Mouse (Mus musculus): ENCODE measurements around the gene Numb.

Gene Numb

GRCm38 (mm10) chr12:83850334-83850733, 71.4 kb downstream of the Numb start:
- no peak for DNase-seq

DNA sequence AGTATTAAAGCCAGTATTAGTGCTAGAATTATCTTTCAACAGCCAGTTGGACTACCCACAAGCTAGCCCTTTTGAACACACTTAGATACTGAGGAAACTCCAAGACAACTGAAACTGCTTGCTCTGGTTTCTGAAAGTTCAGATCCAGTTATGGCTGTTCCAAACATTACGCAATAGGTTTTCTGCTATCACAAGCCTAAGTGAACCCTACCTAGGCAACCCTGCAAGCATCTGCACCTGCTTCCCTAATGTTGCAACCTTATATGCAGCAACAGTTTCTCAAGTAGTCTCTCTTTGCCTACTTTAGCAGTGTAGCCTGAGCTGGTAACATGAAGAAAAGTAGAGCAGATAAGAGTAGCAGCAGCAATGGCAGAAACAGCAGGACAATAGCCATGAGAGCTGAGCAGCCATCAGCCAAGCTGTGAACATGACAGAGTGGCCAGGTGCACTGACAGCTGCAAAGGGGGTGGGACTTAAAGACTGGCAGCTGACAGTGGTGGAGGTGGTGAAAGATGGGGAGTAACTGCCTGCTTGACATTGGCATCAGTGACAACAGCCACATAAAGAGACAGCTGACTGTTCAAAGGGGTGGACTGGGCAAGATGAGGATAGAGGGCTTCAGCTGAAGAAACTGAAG, 73.0 kb downstream of the Numb start:
- no peak for DNase-seq

GRCm38 (mm10) chr12:83847877-83848276, 73.9 kb downstream of the Numb start:
- DNase-seq, result no peak

DNA sequence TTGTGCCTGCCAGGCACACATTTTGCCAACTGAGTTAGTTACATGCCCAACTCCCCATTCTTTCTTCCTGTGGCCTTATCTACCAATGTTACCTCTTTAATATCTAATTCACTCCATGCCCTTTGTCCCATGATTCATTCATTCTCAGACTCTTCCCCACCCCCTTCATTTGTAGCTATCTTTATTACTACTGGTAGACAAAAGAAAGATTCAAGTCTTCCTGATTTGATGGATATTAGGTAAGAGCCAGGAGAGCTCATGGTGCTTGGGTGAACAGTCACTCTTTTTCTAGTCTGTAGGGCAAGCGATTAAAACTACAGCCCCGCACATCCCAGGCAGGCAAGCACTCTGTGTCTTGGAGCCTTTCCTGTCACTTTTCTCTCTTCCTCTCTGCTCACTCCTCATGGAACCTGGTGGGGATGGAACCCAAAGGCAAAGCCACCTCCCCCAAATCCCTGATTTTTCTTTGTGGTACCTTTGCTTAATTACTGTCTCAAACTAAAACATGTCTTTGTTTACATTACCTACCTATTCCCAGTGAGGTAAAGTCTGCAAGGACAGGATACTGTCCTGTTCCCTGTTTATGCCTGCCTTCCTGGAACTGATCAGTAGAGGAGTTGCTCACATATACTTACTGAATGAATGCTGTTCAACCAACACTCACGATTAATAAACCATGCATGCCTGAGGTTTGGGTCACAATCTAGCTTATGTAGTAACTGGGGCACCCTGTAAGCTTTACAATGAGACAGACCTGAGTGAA, 78.9 kb downstream of the Numb start:
- no peak for DNase-seq

DNA sequence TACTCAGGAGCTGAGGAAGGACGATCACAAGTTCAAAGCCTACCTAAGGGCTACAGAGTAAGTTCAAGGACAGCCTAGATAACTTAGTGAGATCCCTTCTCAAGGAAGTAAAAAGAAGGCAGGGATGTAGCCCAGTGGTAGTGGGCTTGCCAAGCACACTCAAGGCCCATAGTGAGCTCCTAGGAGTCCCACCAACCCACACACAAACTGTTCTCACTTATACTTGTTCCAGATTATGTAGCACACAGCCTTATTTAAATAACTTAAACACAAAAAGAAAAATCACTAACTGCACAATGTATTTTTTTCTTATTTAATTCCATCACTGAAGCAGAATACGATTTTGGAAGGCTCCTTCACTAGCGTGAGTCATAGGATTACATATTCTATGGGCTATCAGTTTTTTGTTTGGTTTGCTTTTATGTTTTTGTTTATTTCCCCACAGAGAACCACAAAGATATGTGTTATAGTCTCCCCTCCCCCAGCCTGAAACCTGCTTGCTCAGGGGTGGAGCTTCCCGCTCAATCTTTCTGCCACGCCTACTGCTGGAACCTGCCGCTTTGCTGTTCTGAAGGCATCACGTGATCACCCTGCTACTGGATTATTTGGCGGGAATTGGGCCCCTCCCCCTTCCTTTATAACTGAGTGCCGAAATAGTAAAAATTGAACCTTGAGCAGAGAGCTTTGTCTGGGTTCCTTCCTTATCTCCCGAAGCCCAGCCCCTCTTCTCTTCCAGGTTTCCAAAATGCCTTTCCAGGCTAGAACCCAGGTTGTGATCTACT, 80.1 kb downstream of the Numb start:
- DNase-seq, result no peak

DNA sequence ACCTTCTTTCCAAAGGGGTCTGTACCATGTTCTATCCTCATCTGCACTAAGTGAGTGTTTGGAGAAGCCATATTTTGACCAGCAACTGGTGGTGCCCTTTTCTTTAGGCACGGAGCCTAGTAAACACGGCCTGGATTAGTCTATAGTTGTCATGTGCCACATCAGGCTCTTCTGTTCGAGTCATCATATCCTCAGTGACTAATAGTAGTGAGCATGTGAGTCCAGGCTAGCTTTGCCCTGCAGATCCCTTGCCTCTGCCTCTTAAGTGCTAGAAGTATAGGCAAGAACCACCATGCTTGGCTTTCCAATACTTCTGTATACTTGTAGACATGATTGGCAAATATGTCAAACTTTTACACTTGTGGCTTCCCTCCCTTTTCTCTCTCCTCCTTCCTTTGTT, 87.8 kb downstream of the Numb start:
- DNase-seq, result no peak

DNA sequence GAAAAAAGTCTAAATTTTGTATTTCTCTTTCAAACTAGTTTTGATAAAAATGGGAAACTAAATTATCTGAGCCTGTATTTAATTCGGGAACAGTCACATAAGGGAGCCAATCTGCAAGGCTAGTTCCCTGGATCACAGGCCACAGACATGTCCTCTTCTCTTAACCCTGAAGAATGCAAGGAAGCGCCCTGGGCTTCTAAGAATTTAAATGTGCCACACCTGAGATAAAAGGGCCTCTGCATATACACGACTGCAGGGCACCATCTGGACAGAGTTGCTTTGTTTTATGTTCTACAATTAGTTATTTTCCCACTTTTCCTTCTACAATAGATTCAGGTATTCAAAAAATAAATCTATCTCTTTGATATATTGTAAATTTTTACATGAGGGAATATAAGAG, 91.3 kb downstream of the Numb start:
- no peak for DNase-seq

GRCm38 (mm10) chr12:83816616-83817015, 105.1 kb downstream of the Numb start:
- no peak for DNase-seq

GRCm38 (mm10) chr12:83811901-83812300, 109.8 kb downstream of the Numb start:
- DNase-seq, result no peak

DNA sequence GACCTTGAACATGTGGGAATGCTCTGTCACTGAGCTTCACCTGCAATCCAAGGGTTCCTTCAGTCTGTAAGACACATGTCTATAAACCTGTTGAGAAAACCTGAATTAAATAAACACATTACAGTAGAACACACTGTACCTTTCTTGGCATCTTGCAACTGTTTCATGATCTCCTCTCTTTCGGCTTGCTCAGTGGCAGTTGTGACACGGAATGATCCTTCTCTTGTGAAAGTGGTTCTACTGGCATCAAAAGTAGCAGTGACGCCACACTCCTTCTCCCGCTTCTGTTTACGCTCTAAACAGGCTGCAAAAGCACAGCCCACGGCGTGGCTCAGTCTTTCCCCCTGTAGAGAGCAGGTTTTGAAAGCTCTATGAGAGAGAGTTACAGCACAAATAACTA, 118.1 kb downstream of the Numb start:
- DNase-seq, result no peak

DNA sequence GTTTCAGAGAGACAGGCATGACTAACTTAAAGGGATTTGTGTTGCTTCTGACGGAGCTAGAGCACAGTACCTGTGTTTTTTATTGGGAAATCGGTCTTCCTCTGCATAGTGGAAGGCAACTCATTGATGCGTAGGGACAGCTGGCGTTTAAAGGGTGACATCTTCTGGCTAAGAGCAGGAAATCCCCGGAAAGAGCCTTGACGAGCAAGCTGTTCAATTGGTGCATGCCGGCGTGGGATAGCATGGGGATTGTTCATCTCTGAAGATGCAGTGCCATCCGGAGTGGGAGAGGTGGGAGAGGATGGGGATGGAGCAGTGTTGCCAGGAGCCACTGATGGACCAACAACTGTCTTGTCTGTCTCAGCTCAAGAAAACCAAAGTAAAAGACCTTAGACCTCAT, 120.8 kb downstream of the Numb start:
- DNase-seq, result no peak

GRCm38 (mm10) chr12:83798313-83798712, 123.4 kb downstream of the Numb start:
- no peak for DNase-seq

GRCm38 (mm10) chr12:83795586-83795985, 126.1 kb downstream of the Numb start:
- DNase-seq, result no peak

DNA sequence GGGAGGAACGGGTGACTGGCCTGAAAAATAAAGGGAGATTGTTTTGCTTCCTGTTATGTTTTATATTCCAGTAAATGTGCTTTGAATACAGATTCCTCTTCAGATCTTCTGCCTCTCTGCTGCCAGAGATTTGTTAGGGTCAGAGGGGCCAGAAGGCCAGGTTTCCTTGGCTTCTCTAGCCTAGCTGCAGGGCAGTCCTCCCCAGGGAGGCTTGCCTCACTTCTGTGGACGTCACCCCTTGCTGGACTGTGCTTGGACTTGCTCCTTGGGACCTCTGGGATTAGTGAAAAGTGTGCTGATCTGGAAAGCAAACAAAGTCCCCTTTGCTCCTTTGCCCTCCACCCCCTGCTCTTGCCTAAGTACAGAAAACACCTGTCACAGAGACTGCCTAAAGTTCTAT, 126.7 kb downstream of the Numb start:
- peak; percentile 62 for DNase-seq

GRCm38 (mm10) chr12:83792706-83793410, 128.9 kb downstream of the Numb start:
- peak; percentile 28 for DNase-seq

DNA sequence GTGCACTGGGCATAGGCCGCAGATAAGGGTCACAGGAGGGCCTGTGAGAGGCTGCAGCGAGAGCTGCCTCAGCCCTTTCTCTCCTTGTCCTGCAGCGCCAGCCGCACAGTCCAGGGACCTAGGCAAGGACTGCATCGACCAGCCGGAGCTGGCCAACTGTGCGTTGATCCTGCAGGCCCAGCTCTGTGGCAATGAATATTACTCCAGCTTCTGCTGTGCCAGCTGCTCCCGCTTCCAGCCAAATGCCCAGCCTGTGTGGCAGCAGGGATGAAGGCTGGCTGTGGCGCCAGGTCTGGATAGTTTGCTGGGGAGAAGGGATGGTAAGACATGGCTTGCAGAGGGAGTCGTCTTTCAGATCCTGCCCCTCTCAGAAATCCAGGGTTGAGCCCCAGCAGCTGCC, 130.0 kb downstream of the Numb start:
- no peak for DNase-seq

- DNase-seq, result no peak
Measured at GRCm38 (mm10) chr12:83790749-83791148, 131.0 kb downstream of the Numb start.

- DNase-seq, result no peak
Measured at GRCm38 (mm10) chr12:83789781-83790140, 132.0 kb downstream of the Numb start.

- DNase-seq, result no peak
Measured at GRCm38 (mm10) chr12:83789051-83789780, 132.5 kb downstream of the Numb start.

DNA sequence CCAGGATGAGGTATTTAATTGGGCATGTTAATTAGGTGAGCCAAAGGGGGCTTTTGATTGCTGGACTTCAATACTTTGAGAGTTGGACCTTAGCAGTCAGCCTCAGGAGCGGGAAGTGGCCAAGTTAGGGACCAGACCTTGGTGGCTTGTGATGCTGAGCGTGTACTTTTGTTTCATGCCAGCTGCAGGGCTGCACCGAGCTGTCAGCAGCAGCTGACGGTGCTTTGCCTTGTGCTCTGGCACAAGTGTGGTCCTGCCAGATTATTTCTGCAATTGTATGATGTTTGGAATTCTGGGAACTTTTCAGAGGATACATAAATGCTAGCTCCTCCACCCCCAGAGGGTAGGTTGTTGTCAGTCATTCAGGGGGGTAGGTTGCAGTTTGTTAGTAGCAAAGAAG, 136.4 kb downstream of the Numb start:
- DNase-seq, result no peak

DNA sequence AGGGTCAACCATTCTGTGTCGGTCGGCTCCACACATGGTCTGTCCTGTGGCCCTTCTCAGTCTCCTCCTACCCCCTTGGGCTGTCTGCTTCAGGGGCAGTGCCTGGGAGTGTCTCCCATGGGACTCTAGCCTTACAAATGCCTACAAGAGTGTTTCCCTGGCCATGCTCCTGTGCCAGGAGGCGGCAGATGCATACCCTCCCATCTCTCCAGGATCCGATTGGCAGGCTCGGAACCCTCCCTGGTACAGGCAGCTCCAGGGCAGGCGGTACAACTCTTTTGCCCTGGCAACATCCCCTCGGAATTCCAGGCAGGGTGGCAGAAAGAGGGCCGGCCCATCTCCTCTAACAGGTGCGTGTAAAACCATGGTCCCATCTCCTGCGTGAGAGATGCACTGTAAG, 139.1 kb downstream of the Numb start:
- no peak for DNase-seq

- DNase-seq, result no peak
Measured at GRCm38 (mm10) chr12:83781640-83782278, 140.0 kb downstream of the Numb start.
